Mouse (Mus musculus) CD4-positive, CD25-positive, alpha-beta regulatory T cell, adult 9 weeks (primary cell): Measurements from ENCODE around the gene Xlr5a. TPM values are rescaled to one million over a fixed set of nuclear protein-coding genes. Genes with fewer than 3 reads are reported as not detected.

Source experiments
- polyA plus RNA-seq: library from polyadenylated mRNA; unstranded; fragments of 100-300 nt; shearing (Covaris generic); gene quantifications from one replicate; pipeline ENCODE4 v1.2.1, GENCODE M21; 2017

Gene Xlr5a
- not detected for polyA plus RNA-seq

DNA sequence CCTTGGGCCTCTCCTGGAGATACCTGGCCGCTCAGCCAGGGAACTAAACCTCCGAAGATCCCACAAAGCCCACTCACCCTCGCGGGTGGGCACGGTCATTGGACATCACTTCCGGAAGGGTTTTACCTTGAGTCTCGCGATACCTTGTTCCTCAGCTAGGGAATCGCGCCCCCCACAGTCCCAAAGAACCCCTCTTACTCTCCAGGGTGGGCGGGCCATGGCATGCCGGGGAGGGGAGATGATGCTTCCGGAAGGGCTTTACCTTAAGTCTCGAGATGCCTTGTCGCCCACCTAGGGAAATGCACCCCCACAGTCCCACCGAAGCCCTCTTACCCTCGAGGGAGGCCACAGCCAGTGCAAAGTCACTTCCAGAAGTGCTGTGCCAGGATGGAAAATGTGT is at the start of gene Xlr5a, which contains the start of gene Xlr5c:
Gene Xlr5a (minus strand): TSS at position 101 of the 400 bp plus-strand sequence.
Gene Xlr5c (minus strand): TSS at position 101 of the 400 bp plus-strand sequence.

GRCm38 (mm10) chrX:73342483-73342895 is 49.7 kb upstream of the Xlr5a start, which contains the start of gene Zfp275:
Zfp275 (plus strand) TSS chrX:73342621.

GRCm38 (mm10) chrX:73336740-73337139 is 44.0 kb upstream of the Xlr5a start, which contains the start of gene Gm45015:
Gm45015 (minus strand) TSS chrX:73336840.

GRCm38 (mm10) chrX:73265270-73265669 is 27.5 kb downstream of the Xlr5a start, which contains the start of gene Xlr3c:
Xlr3c (minus strand) TSS chrX:73265390.

DNA sequence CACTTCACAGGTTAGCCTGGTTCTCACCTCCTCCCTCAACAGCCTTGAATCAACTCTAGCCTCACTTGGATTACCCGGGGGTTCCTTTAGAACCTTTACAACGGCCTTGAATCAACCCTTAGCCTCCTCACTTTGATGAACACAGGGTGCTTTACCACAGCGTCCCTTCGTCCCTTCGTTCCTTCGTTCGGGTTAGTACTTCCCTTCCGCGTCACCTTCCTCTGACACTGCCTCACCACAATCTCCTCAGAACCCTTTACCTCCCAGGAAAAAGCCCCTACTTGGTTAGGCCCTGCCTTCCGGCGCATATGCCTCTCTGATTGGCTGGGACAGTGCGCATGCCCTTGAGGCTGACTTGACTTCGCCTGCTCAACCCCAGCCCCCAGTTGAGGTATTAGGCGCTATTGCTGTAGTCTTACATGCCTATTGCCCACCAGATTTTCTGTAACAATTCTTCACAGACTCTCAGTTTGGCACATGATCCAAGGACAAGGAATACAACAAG is 49.9 kb downstream of the Xlr5a start, which contains the start of gene Xlr4c:
Gene Xlr4c (minus strand): TSS at position 310 of the 505 bp plus-strand sequence.

DNA sequence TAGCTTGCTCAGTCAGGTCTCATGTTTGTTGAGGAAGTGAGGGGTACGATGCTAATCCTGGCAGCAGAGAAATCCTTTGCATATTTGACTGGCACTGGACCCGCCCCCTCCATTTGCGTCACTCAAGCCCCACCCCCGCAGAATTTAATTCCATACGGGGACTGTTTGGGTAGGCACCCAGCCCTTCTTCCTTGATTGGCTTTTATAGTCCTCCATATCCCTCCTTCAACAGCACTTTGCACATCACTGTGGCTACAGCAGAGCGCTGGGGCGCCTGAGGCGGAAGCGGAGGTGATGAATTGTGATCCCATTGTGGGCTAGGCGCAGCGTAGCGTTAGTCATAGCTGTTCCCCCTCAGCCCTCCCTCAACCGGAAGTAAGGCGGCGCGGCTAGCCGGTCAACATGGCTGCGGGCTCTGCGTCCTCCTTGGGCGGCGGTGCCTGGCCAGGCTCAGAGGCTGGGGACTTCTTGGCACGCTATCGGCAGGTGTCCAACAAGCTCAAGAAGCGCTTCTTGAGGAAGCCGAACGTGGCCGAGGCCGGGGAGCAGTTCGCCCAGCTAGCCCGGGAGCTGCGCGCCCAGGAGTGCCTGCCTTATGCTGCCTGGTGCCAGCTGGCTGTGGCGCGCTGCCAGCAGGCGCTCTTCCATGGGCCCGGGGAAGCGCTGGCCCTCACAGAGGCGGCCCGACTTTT is 64.7 kb downstream of the Xlr5a start, which contains the start of gene F8a:
Gene F8a (plus strand): TSS at position 378 of the 692 bp plus-strand sequence.

DNA sequence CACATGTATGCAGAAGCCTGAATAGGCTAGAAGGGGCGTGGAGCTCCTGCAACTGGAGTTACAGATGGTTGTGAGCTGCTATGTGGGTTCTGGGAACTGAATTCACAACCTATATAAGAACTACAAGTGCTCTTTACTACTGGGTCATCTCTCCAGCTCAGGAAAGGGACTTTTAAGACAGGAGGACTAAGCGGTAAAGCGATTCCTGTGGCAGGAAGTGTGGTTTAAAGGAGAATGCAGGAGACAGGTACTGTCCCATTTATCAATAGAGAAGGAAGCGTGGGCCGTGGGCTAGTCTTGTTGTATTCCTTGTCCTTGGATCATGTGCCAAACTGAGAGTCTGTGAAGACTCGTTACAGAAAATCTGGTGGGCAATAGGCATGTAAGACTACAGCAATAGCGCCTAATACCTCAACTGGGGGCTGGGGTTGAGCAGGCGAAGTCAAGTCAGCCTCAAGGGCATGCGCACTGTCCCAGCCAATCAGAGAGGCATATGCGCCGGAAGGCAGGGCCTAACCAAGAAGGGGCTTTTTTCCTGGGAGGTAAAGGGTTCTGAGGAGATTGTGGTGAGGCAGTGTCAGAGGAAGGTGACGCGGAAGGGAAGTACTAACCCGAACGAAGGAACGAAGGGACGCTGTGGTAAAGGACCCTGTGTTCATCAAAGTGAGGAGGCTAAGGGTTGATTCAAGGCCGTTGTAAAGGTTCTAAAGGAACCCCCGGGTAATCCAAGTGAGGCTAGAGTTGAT is 78.8 kb downstream of the Xlr5a start, which contains the start of gene Xlr4b:
Gene Xlr4b (plus strand): TSS at position 515 of the 746 bp plus-strand sequence.

GRCm38 (mm10) chrX:73191934-73192333 is 100.8 kb downstream of the Xlr5a start, which contains the start of gene Xlr3b:
Xlr3b (plus strand) TSS chrX:73192207.

DNA sequence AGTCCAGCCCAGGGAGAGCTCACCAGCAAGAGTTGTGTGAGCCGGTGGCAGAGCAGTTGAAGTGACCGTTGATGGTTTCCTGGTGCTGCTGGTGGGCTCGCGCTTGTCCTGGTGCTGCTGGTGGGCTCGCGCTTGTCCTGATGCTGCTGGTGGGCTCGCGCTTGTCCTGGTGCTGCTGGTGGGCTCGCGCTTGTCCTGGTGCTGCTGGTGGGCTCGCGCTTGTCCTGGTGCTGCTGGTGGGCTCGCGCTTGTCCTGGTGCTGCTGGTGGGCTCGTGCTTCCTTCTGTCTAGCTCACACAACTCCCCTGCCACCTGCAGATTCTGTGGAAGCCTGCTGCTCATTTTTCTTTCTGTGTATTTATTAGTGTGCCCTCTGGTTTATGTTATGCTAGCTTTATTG is 115.9 kb downstream of the Xlr5a start, which contains the start of gene Spin2d:
Gene Spin2d (minus strand): TSS at position 101 of the 400 bp plus-strand sequence.

DNA sequence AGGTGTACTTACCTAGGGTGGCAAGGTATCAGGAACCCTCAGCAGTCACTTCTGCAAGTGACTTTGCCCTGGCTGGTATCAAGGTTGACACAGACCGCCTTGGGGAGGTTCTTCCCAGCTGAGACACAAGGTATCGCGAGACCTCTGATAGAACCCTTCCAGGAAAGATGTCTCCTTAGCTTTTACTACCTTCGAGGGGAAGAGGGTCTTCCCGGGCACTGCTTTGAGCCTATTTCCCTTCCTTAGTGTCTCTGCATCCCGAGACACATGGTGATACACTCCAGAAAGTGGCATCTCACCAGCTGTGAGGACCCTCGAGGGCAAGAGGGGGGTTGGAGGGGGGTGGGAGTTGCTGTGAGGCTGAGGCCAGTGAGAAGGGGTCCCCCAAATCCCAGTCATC is 143.4 kb downstream of the Xlr5a start, which contains the start of gene DXBay18:
Gene DXBay18 (minus strand): TSS at position 101 of the 400 bp plus-strand sequence.

GRCm38 (mm10) chrX:73148496-73148895 is 144.3 kb downstream of the Xlr5a start, which contains the start of gene Xlr5b:
Xlr5b (plus strand) TSS chrX:73148796.

GRCm38 (mm10) chrX:73116747-73117146 is 176.0 kb downstream of the Xlr5a start, which contains the start of gene Gm14685:
Gm14685 (plus strand) TSS chrX:73117047.

GRCm38 (mm10) chrX:73096941-73097508 is 195.8 kb downstream of the Xlr5a start, which contains the start of gene Xlr3a:
Xlr3a (minus strand) TSS chrX:73097095.

DNA sequence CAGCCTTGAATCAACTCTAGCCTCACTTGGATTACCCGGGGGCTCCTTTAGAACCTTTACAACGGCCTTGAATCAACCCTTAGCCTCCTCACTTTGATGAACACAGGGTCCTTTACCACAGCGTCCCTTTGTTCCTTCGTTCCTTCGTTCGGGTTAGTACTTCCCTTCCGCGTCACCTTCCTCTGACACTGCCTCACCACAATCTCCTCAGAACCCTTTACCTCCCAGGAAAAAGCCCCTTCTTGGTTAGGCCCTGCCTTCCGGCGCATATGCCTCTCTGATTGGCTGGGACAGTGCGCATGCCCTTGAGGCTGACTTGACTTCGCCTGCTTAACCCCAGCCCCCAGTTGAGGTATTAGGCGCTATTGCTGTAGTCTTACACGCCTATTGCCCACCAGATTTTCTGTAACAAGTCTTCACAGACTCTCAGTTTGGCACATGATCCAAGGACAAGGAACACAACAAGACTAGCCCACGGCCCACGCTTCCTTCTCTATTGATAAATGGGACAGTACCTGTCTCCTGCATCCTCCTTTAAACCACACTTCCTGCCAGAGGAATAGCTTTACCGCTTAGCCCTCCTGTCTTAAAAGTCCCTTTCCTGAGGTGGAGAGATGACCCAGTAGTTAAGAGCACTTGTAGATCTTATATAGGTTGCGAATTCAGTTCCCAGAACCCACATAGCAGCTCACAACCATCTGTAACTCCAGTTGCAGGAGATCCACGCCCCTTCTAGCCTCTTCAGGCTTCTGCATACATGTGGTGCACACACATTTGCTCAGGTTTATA is 210.3 kb downstream of the Xlr5a start, which contains the start of gene Xlr4a:
Gene Xlr4a (minus strand): TSS at position 212 of the 789 bp plus-strand sequence.

GRCm38 (mm10) chrX:73064415-73064793 is 228.4 kb downstream of the Xlr5a start, which contains the start of gene Pnma3:
Pnma3 (plus strand) TSS chrX:73064787.

Other genes with a start within 250 kb of the Xlr5a start
- not detected for gene Pnma3, start 228.2 kb downstream of the Xlr5a start, polyA plus RNA-seq
- gene Xlr4a, start 210.5 kb downstream of the Xlr5a start, polyA plus RNA-seq: 118 TPM
- gene Xlr3a, start 195.9 kb downstream of the Xlr5a start, polyA plus RNA-seq: 1.1 TPM
- 0.11 TPM for gene Gm14685, start 175.9 kb downstream of the Xlr5a start, polyA plus RNA-seq
- not detected for gene Xlr5b, start 144.2 kb downstream of the Xlr5a start, polyA plus RNA-seq
- gene DXBay18, start 143.5 kb downstream of the Xlr5a start, polyA plus RNA-seq: 0.20 TPM
- not detected for gene Spin2d, start 116.0 kb downstream of the Xlr5a start, polyA plus RNA-seq
- 13.7 TPM for gene Xlr3b, start 100.8 kb downstream of the Xlr5a start, polyA plus RNA-seq
- 160 TPM for gene Xlr4b, start 78.6 kb downstream of the Xlr5a start, polyA plus RNA-seq
- gene F8a, start 64.7 kb downstream of the Xlr5a start, polyA plus RNA-seq: 2.7 TPM
- gene Xlr4c, start 49.8 kb downstream of the Xlr5a start, polyA plus RNA-seq: 113 TPM
- gene Xlr3c, start 27.6 kb downstream of the Xlr5a start, polyA plus RNA-seq: not detected
- not detected for gene Xlr5c, start within 50 bp of the Xlr5a start, polyA plus RNA-seq
- gene Gm45015, start 43.9 kb upstream of the Xlr5a start, polyA plus RNA-seq: not detected
- gene Zfp275, start 49.6 kb upstream of the Xlr5a start, polyA plus RNA-seq: 21.8 TPM
- gene Gm18336, start 105.8 kb upstream of the Xlr5a start, polyA plus RNA-seq: not detected
- gene Zfp92, start 118.1 kb upstream of the Xlr5a start, polyA plus RNA-seq: 0.24 TPM
- not detected for gene Trex2, start 142.4 kb upstream of the Xlr5a start, polyA plus RNA-seq
- gene Haus7, start 166.1 kb upstream of the Xlr5a start, polyA plus RNA-seq: 33.2 TPM
- not detected for gene Bgn, start 190.6 kb upstream of the Xlr5a start, polyA plus RNA-seq
- gene Atp2b3, start 210.1 kb upstream of the Xlr5a start, polyA plus RNA-seq: not detected